Mouse (Mus musculus) left cerebral cortex, postnatal 10 days (tissue): ENCODE measurements around the gene Tgfbrap1. TPM values are rescaled to one million over a fixed set of nuclear protein-coding genes. Genes with fewer than 3 reads are reported as not detected.
A peak's percentile ranks its signal among the peaks of the same experiment; 100 is the strongest.
"Not testable (repeated sequence)": the region's sequence is repeated elsewhere in the genome, so short reads cannot be mapped to it uniquely, and the experiment has no call there.

Experiments
- DNase-seq, 2 experiments: peaks; one replicate each; pipeline ENCODE4 v3.0.0; 2021 to 2022; ENCODE audit warnings: low spot score in 2 of 2, mixed read lengths in 1 of 2; ENCODE audit errors: extremely low spot score in 1 of 2
- intact Hi-C: fragments of 180-260 bp; cut with DNase I; formaldehyde crosslinking; loops from one replicate; pipeline ENCODE4 v1.15.1; 2025
- total RNA-seq, 2 experiments: library from RNA; stranded (reverse); gene quantifications; 2 replicates each; pipeline ENCODE4 v1.2.3; 2021

The Tgfbrap1 gene
- 10 to 100 TPM; 41.2 to 42.6 TPM for total RNA-seq

DNA sequence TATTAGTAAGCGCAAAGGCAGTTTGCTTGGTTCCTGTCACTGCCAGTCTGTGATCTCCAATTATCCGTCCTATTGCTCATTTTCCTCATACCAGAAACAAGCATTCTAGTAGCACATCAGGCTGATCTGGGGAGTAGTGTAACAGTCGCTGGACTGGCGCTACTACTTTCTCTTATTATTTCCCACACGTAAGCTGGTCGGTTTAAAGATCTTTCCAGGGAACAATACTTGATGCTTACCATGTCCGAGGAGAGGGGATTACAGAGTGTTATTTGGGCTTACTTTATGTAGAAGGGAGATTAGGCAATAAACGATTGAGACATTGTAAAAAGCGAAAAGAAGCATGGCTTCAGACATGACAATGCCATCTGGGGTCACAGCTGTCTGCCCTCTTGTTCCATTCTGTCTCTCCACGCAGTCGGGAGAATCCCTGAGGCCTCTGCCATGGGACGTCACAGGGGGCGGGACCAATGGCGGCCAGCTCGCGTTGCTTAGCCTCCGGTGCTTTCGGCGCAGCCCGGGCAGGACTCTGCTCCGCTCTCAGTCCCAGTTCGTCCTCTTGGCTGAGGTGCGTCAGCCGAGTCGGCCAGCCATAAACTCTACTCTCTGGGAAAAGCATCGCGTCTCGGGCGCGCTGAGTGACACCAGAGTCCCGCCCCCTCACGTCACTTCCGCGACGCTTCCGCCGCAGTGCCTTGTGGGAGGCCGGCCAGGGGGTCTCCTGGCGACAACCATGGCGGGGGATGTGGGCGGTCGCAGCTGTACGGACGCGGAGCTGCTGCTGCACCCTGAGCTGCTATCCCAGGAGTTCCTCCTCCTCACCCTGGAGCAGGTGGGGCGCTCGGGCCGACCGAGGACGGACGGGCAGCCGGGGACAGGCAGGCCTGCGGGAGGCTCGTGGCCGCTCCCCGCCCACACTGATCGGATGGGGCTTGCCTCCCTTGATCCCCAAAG, at the start of gene Tgfbrap1, which contains the start of gene AI597479:
Gene Tgfbrap1 (minus strand): TSS at position 607 of the 954 bp plus-strand sequence.
Gene AI597479 (plus strand): TSS at position 680 of the 954 bp plus-strand sequence.
- intact Hi-C loops, result no loop called here
- DNase-seq, result peak; percentile 90 to 97

DNA sequence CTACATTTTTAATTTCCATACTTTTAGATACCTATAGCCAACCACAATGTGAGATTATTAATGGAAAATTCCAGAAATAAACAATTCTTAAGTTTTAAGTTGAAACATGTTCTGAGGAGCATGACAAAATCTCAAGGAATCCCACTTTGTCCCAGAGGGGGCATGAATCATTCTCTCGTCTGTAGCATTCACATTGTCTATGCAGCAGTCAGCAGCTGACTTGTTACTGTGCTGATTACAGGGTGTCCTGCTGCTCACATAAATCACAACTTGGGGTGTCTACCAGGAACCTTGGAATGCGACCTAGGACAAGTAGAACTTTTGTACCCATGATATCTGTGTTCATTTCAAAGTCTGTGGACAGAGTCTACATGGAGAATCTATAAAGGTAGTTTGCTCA, 49.0 kb upstream of the Tgfbrap1 start:
- intact Hi-C loops, result no loop called here
- DNase-seq, result no peak

DNA sequence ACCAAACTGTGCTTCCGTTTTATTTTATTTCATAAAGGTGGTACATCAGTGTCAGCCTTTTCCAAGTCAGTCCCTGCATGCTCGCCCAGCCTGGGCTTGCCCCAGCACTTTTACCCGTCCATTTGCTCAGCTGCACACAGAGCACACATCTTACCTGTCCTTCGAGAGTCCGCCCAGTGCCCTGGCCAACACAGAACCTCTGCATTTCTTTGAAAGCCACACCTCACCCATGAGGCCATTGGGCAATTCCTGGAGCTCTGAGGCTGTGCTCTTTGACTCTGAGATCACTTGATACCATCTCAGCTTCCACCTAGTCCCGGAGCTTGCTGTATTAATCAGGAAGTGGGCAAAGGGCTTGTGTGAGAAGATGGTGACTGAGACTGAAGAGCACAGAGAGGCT, 47.0 kb upstream of the Tgfbrap1 start:
- no peak for DNase-seq
- intact Hi-C loops, result no loop called here

DNA sequence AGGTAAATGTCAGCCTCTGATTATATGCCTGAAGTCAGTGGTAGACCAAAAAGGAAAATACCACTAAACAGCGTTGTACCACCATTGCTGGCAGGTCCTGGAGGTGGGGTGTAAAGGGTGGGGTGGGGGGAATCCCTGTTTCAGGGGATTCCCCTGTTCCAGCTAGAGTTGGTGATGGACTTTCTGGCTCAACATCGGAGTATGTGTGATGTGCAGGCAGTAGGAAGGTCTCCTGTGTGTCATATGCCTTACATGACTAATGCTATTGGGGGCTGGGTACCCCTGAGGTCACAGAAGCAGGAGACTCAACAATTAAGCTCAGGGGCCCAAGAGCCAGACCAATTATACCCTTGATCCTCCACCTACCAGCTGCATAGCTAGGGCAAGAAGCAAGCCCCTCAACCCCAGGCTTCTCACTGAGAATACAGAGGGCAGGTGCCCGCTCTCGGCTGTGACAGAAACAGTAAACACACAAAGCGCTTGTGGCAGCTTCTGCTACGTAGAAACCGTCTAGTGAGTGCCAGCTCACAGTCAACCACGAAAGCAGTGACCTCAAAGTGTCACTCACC, 46.0 kb upstream of the Tgfbrap1 start:
- intact Hi-C loops, result no loop called here
- no peak for DNase-seq

DNA sequence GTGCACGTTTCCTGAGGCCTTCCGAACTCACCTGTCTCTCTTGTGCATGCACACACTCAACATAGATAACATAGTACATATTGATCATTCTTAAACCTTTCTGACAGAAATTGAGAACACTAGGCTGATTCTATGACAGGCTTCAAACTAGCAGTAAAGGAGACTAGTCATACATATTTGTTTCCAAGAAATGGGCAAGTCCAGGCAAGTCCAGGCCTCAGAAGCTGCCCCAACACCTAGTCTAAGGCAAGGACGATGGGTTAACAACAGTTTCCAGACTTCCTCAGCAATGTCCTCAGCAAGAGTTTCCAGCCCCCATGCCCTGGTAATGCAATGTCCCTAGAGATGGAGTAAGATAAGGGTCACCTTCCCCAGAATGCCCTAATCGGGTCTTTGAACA, 45.4 kb upstream of the Tgfbrap1 start:
- intact Hi-C loops, result no loop called here
- DNase-seq, result no peak

DNA sequence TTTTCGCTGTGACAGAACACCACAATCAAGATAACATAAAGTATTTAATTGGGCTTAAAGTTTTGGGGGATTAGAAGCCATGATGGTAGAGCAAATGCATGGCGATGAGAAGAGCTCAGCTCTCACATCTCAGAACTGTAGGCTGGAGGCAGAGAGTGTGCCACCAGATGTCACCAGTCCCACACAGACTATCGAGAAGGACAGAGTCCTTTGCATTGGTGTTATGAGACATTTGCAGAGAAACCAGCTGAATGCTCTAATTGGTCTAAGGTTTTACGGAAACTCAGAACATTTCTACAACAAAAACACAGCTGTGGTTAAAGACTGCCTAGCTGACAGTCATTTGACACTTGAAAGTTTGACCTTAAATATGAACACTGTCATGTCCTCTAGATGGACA, 44.8 kb upstream of the Tgfbrap1 start:
- intact Hi-C loops, result no loop called here
- no peak for DNase-seq

DNA sequence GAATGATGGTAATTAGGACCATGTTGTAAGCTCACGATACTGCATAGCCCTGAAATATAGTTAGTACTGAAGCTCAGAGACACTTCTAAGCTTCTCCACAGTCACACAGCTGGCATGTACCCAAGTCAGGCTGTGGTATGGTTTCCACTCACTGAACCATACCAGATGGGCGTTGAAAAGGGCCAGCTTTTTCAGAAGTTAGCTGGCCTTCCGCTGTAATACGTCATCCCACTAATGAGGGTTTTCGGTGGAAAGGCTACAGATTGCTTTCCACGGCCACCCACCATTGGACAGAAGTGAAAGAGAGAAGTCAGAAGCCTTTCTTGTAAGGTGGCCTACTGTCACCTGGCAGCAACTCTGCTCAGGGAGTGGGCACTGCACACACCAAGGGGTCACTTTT, 44.4 kb upstream of the Tgfbrap1 start:
- no peak for DNase-seq
- intact Hi-C loops, result no loop called here

DNA sequence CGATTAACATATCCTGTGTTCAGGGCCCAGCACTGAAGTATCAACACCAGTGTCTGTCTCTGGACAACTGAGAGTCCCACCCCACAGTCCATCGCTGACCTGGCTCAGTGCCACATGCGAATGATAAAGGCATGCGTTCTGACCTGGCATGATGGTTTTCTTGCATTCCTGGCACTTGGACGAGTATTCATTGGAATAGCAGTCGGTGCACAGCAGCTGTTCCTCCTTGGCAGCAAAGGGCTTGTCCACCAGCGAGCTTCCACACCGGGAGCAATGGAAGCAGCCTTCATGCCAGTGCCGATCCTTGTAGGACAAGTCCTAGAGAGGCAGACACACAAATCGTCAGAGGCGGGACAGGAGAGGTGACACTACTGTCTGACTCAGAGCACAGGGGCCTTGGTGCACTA, 43.1 kb upstream of the Tgfbrap1 start:
- intact Hi-C loops, result no loop called here
- no peak for DNase-seq

DNA sequence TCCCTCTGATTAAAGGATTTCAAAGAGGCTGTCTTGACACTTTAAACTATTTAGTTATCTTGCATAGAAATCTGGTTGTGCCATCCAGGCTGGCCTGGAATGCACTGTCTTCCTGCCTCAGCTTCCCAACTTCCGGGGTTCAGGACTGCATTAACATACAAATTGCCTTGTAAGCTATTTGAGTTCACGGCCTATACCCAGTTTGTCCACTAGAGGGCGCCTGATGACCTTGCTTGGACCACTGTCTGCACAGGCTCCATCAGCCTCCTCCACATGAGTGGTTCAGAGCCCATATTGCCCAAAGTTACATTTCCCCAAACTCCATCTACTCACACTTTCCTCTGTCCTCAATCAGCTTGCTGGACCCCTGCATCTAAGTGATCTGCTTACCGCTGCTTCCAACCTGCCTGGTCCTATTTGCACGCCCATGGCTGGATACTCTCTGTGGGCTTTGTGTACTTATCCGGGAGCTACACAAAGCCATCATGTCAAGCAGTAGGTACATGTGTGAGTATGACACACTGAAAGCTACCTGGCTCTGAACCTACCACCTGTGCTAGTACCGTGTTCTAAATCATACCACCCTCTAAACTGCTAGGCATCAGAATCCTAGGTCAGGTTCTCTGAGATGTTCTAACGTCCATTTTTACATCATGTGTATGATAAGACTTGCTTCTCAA, 41.3 kb upstream of the Tgfbrap1 start:
- intact Hi-C loops, result loop anchor here (2.0 to 10.0 kb wide), 2 partner anchors 125 to 595 kb away; partner anchors contain the start of gene 1500015O10Rik
- peak; percentile 80 to 83 for DNase-seq

DNA sequence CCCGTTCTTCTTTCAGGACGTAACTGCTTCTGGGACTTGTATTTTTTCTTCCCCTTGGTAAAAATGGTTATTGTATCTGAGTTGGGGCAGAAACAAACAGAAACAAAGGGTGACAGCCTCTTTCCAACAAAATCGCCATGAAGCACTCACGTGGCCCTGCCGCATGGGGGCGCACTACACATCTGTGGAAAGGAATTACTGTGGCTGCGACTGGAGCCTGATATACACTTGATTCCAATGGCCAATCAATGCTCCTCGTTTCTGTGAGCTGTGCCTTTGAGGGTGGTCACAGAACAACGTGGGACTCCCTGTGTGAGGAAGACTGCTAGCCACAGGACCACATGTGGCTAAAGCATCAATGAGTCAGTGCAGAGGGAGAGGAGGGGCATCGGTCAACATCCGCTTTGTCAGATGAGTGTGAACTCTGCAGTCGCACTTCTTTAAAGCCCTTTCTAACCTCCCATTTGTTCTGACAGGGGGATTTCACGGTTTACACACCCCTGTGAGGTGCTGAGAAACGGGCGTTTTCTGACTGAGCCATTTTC, 39.9 kb upstream of the Tgfbrap1 start:
- intact Hi-C loops, result loop anchor here (2.0 to 10.0 kb wide), 2 partner anchors 126 to 596 kb away; partner anchors contain the start of gene 1500015O10Rik
- DNase-seq, result no peak

DNA sequence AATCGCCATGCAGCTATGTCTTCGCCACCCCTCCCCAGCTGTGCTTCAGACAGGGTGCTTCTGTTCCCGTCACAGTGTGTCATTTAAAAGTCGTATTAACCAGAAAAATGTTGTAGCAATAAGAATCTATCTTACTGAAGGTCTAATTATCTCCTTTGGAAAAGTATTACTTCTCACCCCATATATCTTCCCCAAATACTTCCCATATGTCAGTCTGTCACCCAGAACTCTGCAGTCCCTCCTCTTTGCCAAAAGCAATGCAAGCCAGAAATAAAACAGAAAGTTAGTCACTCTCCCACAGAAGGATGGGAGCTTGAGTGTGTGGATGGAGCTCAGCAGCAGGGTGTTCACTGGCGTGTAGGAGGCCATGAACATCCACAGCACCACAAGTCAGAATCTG, 38.9 kb upstream of the Tgfbrap1 start:
- DNase-seq, result peak in 1 of 2 experiments; percentile 48
- intact Hi-C loops, result loop anchor here (10.0 kb wide), 1 partner anchor 597 kb away; the partner anchor contains the start of gene 1500015O10Rik

DNA sequence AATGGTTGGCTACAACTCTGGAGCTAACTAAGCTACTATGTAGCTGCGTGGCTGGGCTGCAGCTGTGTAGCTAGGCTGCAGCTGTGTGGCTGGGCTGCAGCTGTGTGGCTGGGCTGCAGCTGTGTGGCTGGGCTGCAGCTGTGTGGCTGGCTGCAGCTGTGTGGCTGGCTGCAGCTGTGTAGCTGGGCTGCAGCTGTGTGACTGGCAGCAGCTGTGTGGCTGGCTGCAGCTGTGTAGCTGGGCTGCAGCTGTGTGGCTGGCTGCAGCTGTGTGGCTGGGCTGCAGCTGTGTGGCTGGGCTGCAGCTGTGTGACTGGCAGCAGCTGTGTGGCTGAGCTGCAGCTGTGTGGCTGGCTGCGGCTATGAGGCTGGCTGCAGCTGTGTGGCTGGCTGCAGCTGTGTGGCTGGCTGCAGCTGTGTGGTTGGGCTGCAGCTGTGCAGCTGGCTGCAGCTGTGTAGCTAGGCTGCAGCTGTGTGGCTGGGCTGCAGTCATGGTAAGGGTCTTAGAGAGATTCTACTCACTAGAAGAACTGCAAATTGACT, 38.1 kb upstream of the Tgfbrap1 start:
- not testable (repeated sequence) for DNase-seq
- intact Hi-C loops, result loop anchor here (10.0 kb wide), 1 partner anchor 598 kb away; the partner anchor contains the start of gene 1500015O10Rik

DNA sequence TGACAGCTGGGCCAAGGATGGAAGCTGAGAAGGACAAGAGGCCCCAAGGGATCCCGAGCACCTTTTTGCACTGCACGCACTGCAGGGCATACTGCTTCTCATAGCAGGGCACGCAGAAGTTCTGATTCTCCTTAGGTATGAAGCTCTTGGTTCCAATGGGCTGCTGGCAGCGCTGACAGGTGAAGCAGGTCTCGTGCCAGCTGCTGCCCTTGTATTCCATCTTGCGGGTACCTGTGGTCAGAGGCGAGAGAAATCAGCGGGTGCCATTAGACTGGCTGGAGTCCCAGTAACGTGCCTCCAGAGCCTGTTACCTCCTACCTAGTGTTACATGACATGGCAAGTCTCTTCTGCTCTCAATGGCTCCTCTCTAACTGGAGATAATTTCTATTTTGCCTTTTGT, 33.2 kb upstream of the Tgfbrap1 start:
- DNase-seq, result no peak
- intact Hi-C loops, result loop anchor here (10.0 kb wide), 1 partner anchor 603 kb away; the partner anchor contains the start of gene 1500015O10Rik

DNA sequence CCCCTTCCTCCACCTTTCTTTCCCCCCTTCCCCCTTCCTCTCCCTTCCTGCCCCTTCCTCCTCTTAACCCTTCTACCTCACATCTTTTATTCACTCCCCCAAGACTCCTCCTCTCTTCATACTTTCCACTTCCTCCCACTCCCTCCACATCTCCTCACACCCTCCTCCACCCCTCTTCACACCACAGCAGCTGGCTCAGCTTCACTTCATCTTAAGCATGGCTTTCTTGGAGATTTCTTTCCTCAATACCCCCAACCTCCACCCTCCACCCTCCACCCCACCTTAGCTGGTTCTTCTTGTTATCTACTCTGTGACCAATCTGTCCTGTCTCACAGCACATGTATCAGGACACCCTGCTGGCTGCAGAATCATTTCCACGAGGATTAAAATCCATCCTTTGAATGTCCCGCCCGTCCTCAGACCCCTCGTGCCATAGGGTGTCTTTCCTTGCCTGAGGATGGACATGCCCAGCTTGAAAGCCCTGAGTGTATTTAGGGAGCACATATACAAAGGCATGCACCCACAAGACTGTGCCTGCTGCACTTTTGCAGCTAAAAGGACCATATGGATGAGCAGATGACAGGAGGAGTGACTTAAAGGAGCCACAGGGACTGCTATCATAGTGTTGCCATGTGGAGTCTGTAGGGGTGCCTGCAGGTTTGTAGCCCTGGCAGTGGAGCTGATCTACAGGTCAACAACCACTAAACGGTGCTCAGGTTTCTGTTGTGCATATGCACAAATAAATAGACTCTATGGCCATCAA, 32.0 kb upstream of the Tgfbrap1 start:
- intact Hi-C loops, result loop anchor here (10.0 kb wide), 1 partner anchor 604 kb away; the partner anchor contains the start of gene 1500015O10Rik
- DNase-seq, result no peak

DNA sequence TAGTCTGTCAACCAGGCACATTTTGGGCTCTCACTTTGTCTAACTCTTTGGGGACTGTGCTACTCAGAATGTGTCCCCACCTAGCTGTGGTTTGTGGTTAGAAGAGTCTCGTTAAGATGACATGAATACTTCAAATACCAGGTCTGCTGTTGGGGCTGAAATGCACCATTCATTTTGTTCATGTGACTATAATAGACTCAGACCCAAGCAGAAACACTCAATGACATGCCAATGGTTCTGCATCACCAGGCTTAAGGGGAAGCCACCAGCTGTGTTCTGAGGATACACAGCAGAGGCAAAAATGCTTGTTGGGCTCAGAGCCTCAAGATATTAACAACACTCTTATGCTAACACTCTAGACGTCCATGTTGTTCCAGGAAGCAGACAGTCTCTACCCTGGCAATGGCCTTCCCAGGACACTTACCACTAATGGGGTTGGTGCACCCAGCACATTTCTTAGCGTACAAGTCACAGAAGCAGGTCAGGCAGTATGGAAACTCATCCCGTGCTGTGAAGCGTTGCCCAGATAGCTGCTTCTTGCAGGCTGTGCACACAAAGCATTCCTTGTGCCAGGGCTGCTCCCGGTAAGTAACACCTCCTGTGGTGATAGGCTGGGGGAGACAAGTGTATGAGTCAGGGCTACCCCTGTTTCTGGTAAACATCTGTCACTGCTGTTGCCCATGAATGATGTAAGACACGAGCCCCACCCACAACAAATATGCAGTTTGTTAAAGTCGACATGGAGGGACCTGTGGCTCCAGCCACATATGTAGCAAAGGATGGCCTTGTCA, 29.6 kb upstream of the Tgfbrap1 start:
- DNase-seq, result no peak
- intact Hi-C loops, result no loop called here

DNA sequence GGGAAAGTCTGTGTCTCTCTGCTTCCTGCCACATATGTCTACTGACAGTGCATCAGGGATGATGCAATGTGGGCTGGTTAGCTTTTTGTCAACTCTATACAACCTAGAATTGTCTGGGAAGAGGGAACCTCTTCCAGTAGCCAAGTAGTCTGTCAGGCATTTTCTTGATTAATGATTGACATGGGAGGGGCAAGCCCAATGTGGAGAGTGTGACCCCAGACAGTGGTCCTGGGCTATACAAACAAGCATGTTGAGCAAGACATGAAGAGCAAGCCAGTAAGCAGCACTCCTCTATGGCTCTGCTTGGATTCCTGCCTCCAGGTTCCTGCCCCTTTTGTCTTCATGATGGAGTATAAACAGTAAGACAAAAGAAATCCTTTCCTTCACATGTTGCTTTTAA, 28.8 kb upstream of the Tgfbrap1 start:
- intact Hi-C loops, result no loop called here
- DNase-seq, result no peak

DNA sequence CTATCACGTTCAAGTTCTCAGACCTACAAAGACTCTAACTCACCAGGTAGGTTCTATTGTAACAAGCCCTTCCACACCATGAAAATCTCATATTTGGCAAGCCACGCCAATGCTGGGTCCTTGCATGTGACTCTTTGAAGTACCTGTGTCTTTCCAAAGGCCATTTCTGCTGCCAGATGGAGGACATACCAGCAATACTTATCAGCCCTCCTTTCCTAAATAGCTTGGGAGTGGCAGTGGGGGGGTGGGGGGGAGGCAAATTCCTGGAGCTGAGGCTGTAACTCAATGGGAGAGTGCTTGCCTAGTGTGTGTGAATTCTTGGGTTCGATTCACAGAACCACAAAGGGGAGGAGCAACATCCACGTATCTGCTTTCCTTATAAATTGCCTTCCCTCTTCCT, 26.3 kb upstream of the Tgfbrap1 start:
- intact Hi-C loops, result no loop called here
- DNase-seq, result no peak
